Mouse (Mus musculus): Measurements from ENCODE around the gene Mllt10. TPM values are rescaled to one million over a fixed set of nuclear protein-coding genes. Genes with fewer than 3 reads are reported as not detected.

The Mllt10 gene
- total RNA-seq (2023): 105 to 129 TPM (median 120 TPM) in 4 replicates

DNA sequence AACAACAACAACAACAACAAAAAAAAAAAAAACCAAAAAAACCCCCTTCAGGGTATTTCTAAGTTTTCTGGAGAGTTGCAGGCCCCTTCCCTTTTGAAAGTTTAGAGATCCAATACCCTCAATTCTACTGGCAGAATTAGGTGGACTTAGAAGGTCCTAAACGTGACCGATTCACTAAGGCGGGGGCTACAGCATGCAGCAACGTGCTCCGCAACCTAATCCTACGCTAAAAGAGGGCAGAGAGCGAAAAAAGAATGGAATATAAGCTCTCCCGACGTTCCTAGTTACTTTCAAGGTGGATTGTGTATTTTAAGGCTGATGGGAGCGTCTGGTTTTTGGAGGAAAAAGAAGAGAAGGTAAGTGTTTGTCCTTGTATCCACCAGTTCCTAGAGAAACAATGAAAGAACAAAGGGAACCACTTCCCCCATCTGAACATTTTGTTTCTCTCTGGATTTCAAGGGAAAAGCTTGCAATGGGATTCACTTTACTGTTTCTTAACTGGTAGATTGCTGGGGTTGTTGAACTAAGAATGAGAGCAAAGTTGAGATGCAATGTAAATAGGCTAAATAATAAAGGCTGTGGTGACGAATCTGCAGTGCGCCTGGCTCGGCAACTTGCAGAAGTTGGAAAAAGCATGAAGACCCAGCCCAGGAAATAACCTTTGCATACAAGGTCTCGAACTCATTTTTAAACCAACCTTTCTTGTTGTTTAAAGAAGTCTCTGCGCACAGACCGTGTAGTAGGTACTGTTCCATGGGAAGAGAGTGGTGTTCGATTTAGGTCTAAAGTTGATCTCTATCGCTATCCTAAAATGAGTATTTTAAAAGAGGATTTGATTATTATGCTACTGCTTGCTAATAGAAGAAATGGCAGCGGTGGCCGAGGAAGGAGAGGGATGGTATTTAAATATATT, at the start of gene Mllt10:
TSS of gene Mllt10 (plus strand) at position 222 of the 913 bp plus-strand sequence.

DNA sequence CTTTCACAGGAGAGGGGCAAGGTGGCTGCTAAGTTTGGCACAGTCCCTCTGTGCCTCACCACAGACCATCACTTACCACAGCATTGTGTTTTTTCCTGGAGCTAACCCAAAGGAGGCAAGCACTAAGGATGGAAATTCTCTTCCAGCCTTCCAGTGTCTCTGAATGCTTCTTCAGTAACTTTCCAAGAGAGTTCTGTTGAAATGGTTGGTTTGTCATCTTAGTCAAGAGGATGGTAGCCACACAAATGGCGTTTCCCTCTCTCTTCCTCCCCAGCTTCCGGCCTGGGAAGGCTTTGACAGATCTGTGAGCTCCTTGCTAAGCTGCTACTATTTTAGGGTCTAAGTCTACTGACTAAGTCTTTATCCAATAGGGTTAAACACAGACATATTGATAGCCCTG, 17.5 kb upstream of the Mllt10 start, which contains the start of gene A930004D18Rik:
TSS of gene A930004D18Rik (minus strand) at position 247 of the 400 bp plus-strand sequence.

GRCm38 (mm10) chr2:18048453-18049075, 6.5 kb upstream of the Mllt10 start, which contains the start of gene Skida1:
Skida1 (minus strand) TSS chr2:18049051.

Other genes with a start within 250 kb of the Mllt10 start
- gene H2al2a, start 58.3 kb upstream of the Mllt10 start, total RNA-seq (2023): not detected in 4 replicates
- not detected in 4 replicates for gene A930004D18Rik, start 17.5 kb upstream of the Mllt10 start, total RNA-seq (2023)
- gene Skida1, start 6.2 kb upstream of the Mllt10 start, total RNA-seq (2023): 0.12 to 0.57 TPM (median 0.44 TPM) in 3 of 4 replicates, not detected in the other